Mouse (Mus musculus): Measurements from ENCODE around the gene Myl9.

Gene Myl9

DNA sequence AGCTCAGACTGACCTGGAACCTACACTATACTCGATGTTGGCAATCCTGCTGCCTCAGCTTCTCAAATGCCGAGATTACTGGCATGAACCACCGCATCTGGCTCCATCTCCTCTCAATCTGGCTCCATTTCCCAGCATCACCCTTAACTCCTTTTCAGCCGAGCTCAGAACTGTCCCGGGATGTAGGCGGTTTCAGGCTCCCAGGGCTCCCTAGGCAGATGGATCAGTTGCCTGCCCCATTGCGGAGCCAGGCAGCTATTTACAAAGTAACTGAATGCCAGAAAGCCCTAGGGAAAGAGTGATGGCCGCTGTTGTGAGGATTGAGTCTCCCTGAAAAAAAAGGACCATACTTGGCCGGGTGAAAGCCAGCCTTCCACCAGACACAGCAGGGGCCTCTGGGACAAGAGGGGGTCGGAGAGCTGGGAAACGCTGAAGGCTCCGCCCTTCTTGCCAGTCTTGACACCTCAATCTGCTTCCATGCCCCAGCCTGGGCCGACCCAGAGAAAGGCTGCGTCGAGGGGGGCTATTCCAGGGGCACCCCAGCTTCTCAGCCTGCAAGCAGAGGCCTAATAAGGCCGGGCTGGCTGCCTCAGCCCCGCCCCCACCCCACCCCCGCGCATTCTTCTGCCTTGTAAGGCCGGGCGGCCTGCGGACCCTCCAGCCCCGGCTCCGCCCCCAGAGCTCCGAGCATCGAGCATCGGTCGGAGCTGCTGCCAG lies at the start of gene Myl9:
TSS of gene Myl9 (plus strand) at position 683 of the 717 bp plus-strand sequence.
- CTCF ChIA-PET, result interaction anchor here in 3 of 4 experiments (0.5 to 1.7 kb wide), 14 partner anchors 9 to 771 kb away, joined by 3 to 10 read pairs (median 4); no protein-coding TSS in a partner anchor
- POLR2A ChIA-PET, result interaction anchor here in 2 of 4 experiments (0.6 to 2.0 kb wide), 14 partner anchors 8 to 1926 kb away, joined by 3 to 12 read pairs (median 4); partner anchors contain the start of genes 6430550D23Rik (in 1 of the 2), Ergic3 (in 1 of the 2), Rbl1 (in 1 of the 2) and Tgif2 (in 1 of the 2)

DNA sequence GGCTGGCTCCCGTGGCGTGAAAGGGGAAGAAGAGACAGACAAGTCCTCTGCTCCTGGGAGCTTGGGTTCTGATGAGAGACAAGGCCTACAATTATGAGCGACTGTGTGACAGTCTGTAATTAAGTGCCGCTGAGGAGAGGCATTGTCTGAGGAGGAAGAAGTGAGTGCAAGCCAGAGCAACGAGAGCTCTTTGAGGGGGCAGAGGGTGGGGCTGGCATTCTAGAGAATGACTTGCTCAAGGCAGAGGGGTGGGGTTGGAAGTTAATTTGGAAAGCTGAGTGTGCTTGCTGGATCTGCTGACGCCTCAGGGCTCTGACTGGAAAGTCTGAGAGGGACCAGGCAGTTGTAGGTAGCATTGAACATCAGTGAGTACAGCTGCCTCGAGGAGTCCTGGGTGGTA lies 48.9 kb upstream of the Myl9 start:
- CTCF ChIA-PET, result interaction anchor here in 2 of 4 experiments (0.8 to 1.0 kb wide), 2 partner anchors 38 to 114 kb away, joined by 3 read pairs; no protein-coding TSS in a partner anchor
- POLR2A ChIA-PET, result interaction anchor here (0.6 to 2.8 kb wide), 23 partner anchors 8 to 332 kb away, joined by 3 to 15 read pairs (median 3); partner anchors contain the start of gene Rab5if (in 1 of the 4)

DNA sequence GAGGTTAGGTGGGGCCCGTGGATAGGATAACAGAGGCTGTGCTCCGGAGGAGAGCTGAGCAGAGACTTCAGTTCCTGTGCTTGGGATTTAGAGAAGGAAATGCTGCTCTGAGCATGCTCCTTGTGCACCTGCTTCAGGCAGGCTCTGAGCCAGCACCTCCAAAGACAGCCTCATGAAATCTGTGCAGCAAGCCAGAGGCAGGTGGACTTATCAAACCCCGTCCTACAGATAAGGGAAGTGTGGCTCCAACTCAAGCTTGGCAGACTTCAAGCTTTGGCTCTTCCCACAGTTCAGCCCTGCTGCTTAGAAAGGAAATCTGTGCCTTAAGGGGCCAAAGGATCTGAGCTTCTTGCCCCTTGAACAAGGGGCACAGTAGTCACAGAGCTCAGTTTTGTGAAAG lies 48.3 kb upstream of the Myl9 start:
- ChIA-PET POLR2A (interaction anchor here in 2 of 4 experiments (0.7 to 2.8 kb wide), 16 partner anchors 9 to 332 kb away, joined by 3 to 15 read pairs (median 4); partner anchors contain the start of gene Rab5if (in 1 of the 2)), CTCF (interaction anchor here in 3 of 4 experiments (0.6 to 1.0 kb wide), 4 partner anchors 10 to 287 kb away, joined by 3 to 4 read pairs (median 3); no protein-coding TSS in a partner anchor)

DNA sequence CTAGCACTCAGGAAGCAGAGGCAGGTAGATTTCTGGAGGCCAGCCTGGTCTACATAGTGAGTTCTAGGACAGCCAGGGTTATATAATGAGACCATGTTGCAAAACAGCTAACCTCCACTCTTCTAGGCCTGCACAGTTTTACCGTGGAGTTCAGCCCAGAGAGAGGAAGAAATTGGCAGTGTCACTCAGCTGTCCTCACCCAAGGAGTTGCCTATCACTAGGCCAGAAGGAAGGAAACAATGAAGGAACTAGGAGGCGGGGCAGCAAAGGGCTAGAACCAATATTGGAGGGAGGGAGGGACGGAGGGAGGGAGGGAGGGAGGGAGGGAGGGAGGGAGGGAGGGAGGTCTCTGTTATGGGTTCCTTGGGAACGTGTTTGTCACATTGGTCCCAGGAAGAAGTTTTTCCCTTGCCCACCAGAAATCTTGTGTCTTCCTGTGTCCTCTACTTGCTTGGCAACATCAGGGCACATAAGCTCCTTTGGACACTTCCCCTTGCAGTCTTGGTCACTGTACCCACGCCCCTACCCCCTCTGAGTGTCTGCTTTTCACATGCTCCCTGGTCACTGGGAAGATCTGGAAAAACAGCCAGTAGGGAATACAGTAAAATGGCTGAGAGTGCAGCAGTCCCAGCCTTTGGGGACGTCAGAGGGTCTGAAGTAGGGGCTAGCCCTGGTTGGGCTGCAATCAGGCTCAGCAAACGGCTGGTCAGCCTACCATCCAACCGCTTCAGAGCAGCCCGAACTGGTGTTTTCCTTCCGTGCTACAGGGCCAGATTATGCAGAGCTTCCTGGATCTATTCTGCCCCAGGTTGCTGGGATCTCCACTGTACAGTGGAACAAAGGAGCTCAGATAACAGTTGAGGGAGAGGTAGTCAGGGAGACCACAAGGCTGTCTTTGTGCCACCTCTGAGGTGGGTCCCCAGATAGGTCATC lies 45.4 kb upstream of the Myl9 start:
- POLR2A ChIA-PET, result interaction anchor here (0.5 to 3.6 kb wide), 34 partner anchors 9 to 1424 kb away, joined by 3 to 38 read pairs (median 3); partner anchors contain the start of gene Myl9 (in 1 of the 4)
- CTCF ChIA-PET, result interaction anchor here in 3 of 4 experiments (0.5 to 1.7 kb wide), 7 partner anchors 9 to 214 kb away, joined by 3 to 5 read pairs (median 4); partner anchors contain the start of genes 4930518I15Rik (in 1 of the 3) and Myl9 (in 1 of the 3)

DNA sequence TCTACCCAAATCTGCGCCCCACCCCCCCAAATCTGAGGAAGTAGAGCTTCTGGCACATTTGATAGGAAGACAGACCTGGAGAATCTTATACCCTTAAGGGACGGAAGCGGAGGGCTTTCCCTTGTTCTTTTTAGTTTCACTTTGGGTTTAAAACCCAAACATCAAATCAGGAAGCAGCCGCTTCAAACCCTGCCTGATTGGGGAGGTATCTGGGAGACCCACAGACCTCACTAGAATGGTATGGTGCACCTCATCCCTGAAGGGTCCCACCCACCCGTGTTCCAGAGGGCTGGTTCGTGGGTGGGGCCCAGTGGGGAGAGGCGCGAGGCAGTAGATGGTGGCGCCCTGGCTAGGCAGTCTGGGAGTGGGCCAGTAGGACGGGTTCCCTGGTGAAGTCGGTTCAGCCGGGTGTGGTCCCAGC lies 44.7 kb upstream of the Myl9 start:
- CTCF ChIA-PET, result interaction anchor here in 2 of 4 experiments (0.5 to 1.7 kb wide), 6 partner anchors 10 to 182 kb away, joined by 3 to 14 read pairs (median 4); partner anchors contain the start of gene Myl9 (in 1 of the 2)
- POLR2A ChIA-PET, result interaction anchor here (0.5 to 3.6 kb wide), 32 partner anchors 9 to 1423 kb away, joined by 3 to 38 read pairs (median 4); partner anchors contain the start of gene Myl9 (in 1 of the 4)

DNA sequence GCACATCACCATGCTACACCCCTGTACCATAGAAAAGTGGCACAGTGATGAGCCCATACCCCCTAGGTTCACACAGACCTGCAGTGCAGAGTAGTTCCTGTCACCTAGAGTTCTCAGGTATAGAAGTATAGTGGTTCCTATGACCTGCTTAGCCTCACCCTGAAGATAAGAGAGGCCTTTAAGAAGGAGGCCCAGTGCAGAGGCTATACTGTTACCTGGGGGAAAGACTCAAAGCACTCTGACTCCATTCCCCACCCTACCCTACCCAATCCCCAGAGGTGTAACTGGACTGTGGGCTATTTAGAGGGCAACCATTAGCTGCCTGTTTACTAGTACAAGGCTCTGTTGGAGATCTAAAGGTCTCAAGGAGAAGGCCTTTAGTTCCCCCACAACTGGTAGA lies 43.6 kb upstream of the Myl9 start:
- ChIA-PET CTCF (interaction anchor here in 2 of 4 experiments (0.6 to 1.3 kb wide), 5 partner anchors 11 to 872 kb away, joined by 3 to 6 read pairs (median 4); no protein-coding TSS in a partner anchor), POLR2A (interaction anchor here in 2 of 4 experiments (0.6 to 3.6 kb wide), 12 partner anchors 11 to 259 kb away, joined by 3 to 38 read pairs (median 4); no protein-coding TSS in a partner anchor)

DNA sequence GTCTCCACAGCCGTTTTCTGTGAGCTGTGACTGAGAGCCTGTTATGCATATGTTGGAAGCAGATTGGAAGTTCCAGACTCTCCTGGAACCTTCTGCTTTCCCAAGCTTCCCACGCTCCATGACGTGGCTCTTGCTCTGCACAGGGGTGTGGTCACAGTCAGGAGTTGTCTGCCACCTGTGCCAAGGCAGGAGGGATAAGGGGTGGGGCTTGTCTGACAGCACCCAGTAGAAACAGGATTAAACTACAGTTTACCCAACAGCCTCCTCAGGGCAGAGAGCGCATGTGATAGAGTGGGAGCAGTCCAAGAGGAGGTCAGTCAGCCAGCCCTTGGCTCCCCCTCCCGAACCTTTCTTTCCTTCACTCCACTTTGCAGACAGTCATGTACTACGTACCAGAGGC lies 43.1 kb upstream of the Myl9 start:
- ChIA-PET CTCF (interaction anchor here in 1 of 4 experiments (0.6 to 1.3 kb wide), 3 partner anchors 11 to 871 kb away, joined by 3 to 5 read pairs (median 4); no protein-coding TSS in a partner anchor), POLR2A (interaction anchor here in 3 of 4 experiments (0.5 to 3.6 kb wide), 12 partner anchors 11 to 475 kb away, joined by 3 to 38 read pairs (median 4); no protein-coding TSS in a partner anchor)

DNA sequence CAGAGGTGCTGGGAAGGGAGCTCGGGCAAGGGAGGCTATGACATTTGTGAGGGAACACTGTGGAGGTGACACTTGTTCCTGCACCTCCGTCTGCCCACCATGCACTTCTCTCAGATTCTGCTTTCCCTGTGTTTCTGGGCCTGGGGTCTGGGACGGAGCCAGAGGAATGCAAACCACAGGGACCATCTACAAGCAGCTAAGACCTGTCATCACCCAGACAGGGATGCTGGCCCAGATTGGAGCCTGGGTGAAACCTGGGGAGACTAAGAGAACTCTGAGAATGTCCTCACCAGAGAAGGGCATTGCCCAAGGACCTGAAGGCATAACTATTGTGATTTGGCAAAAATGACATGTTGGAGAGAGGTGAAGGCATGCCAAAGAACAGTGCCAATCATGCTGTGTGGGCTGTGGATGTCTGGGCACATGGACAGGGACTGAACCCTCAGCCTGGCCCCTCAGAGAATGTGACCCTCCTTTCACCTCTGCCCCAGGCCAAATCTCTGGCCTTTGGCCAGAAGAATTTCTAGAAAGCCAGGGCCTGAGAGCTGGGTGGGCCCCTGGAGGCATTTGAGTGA lies 39.4 kb upstream of the Myl9 start:
- ChIA-PET POLR2A (interaction anchor here in 2 of 4 experiments (0.6 to 2.6 kb wide), 3 partner anchors 11 to 283 kb away, joined by 3 to 6 read pairs (median 4); no protein-coding TSS in a partner anchor), CTCF (no interaction called here)

DNA sequence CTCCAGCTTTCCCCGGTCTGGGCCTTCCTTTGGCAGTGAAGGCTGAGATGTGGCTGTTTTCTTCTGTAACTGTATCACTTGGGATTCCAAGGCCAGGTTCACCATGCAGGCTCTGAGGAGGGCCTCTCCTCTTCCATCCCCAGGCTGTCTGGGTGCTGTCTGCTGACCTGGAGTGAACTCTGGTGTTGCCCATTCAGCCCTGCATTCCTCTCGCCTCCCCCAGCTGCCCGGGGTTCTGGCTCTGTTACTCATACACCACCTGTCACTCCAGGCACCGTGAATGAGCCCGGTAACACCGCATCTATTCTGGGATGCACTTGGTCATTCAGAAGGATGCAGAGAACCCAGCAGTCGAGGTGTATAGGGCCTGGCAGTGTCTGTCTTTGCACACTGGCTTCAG lies 38.4 kb upstream of the Myl9 start:
- ChIA-PET CTCF (interaction anchor here in 1 of 4 experiments (0.7 kb wide), 1 partner anchor 868 kb away, joined by 3 read pairs; no protein-coding TSS in a partner anchor), POLR2A (interaction anchor here in 3 of 4 experiments (0.8 to 2.6 kb wide), 4 partner anchors 9 to 13 kb away, joined by 3 to 6 read pairs (median 4); no protein-coding TSS in a partner anchor)

DNA sequence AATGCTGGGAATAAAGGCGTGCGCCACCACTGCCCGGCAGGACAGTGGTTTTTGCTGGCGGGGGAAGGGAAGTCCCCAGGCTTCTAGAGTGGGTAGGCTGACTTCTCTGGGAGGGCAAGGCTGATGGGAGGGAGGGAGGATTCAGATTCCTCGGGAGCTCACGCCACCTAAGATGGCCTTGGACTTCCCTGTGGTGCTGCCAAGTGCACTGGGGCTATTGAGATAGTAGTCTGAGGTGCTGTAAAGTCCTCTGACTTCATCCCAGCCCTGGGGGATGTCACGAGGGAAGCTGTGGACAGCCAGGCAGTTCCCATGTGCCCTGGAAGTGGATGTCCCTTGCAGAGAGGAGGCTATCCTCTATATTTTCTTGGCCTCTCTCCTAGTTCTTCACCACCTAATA lies 37.2 kb upstream of the Myl9 start:
- CTCF ChIA-PET, result interaction anchor here in 1 of 4 experiments (1.4 kb wide), 1 partner anchor 18 kb away, joined by 3 read pairs; no protein-coding TSS in a partner anchor
- POLR2A ChIA-PET, result interaction anchor here in 2 of 4 experiments (1.2 to 2.6 kb wide), 3 partner anchors 11 to 13 kb away, joined by 3 to 6 read pairs (median 4); no protein-coding TSS in a partner anchor

DNA sequence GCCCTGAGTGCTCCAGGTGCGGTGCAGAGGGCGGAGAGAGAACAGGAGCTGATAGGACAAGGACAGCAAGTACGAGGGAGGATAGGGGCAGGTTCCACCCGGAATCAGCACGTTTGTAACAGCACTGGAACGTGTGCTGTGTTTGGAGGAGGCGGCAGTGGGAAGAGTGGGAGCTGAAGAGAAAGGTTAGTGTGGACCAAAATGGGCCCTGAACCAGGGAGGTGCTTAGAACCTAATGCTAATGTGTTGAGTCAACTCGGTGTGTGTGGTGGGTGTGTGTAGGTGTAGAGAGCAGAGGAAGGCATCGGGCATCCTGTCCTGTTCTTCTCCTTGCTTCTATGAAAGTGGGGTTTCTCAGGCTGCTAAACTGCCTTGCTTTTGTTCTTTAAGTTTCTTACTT lies 34.0 kb upstream of the Myl9 start:
- ChIA-PET CTCF (no interaction called here), POLR2A (interaction anchor here in 3 of 4 experiments (1.0 to 2.1 kb wide), 5 partner anchors 8 to 17 kb away, joined by 4 to 7 read pairs (median 5); no protein-coding TSS in a partner anchor)

DNA sequence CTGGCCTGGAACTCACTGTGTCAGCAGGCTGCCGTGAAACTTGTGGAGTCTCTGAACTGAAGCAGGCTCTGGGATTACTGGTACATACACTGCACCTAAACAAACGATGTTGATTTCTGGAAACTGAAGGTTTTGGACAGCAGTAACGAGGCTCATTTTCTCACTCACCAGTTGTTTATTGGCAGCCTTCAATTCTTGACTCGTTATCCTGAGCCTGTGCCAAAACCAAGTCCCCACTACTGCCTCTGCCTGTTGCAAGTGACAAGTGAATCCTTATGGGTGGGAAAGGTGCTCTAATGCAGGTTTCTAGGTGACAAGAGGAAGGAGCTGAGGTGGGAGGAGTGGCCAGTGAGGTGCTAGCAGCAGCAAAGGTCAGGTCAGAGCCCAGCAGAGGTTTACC lies 33.2 kb upstream of the Myl9 start:
- POLR2A ChIA-PET, result interaction anchor here in 1 of 4 experiments (0.9 to 2.1 kb wide), 2 partner anchors 18 to 22 kb away, joined by 3 to 7 read pairs; no protein-coding TSS in a partner anchor
- CTCF ChIA-PET, result interaction anchor here in 2 of 4 experiments (0.6 to 1.8 kb wide), 2 partner anchors 19 to 47 kb away, joined by 5 read pairs; no protein-coding TSS in a partner anchor

DNA sequence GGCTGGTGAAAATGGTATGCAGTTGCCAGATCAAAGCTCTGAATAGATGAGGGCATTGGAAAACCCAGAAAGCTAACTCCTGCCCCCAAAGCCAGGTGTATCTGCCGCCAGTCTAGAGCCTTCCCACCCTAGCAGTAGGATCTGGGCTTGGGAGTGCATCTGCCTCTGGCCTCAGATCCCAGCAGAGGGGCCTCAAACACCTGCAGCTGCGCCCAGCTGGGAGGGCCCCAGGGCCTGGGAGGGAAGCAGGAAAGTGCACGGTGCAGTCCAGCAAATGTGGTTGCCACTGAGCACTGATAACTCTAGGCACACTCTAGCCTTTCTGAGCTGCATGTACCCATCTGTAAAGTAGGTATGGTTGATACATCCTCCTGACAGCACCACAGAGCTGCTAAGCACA lies 32.0 kb upstream of the Myl9 start:
- CTCF ChIA-PET, result interaction anchor here in 2 of 4 experiments (0.6 to 1.8 kb wide), 2 partner anchors 17 to 20 kb away, joined by 5 to 9 read pairs; no protein-coding TSS in a partner anchor
- POLR2A ChIA-PET, result interaction anchor here in 2 of 4 experiments (0.9 to 1.3 kb wide), 4 partner anchors 11 to 22 kb away, joined by 3 to 4 read pairs (median 3); no protein-coding TSS in a partner anchor

DNA sequence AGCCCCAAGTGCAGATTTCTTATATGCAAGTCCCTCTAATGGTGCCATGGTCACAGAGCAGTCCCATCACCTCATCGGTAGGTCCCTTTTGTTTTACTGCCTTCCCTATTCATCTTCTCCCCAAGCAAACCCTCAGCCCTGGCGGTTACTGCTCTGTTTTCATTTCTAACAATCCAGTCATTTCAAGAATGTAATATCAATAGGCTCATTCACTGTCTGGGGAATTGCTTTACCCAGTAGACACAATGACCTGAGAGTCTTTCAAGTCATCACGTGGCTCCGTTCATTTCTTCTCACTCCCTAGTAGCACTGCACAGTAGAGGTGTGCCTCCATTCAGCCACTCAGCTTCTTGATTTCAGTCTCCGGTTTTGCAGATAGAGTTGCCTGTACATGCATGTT lies 30.8 kb upstream of the Myl9 start:
- POLR2A ChIA-PET, result interaction anchor here in 2 of 4 experiments (1.0 to 1.4 kb wide), 3 partner anchors 14 to 15 kb away, joined by 3 read pairs; no protein-coding TSS in a partner anchor
- CTCF ChIA-PET, result no interaction called here

DNA sequence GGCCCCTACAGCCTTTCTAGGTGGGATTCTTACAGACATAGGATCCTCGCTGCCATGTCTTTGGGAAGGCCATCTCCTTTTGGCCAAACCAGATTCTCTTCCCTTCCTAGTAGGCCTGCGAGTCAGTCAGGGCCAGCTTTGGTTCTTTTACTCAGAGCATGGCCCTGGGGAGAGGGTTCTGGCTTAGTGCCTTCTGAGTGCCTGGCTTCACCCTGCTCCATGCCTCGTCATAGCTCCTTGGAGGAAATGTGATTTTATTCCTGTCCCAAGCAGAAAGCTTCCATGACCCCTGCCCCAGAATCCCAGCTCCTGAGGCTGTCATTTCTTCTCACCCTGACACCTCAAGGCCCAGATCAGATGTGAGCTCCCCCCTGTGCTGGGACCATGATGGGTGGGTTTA lies 27.9 kb upstream of the Myl9 start:
- ChIA-PET CTCF (interaction anchor here in 1 of 4 experiments (0.5 kb wide), 1 partner anchor 567 kb away, joined by 3 read pairs; no protein-coding TSS in a partner anchor), POLR2A (interaction anchor here in 2 of 4 experiments (0.8 to 1.7 kb wide), 5 partner anchors 16 to 30 kb away, joined by 3 to 5 read pairs (median 3); no protein-coding TSS in a partner anchor)

DNA sequence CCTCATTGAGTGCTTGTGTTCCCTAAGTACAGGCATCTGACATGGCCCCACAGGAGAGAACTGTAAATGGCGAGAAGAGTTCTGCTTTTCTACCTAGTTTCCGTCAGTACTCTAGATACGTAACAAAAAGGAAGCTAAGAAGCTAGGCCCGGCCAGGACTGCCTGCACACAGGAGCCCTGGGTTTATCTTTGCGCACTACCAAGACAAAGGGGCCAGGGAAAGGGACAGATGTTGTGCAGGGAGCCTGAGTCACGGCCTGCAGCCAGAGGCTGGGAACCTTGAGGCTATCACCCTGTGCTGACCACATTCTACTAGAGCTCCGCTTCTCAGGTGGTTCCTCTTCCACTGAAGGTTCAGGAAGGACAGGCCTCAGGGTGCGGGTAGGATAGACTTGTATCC lies 25.5 kb upstream of the Myl9 start:
- POLR2A ChIA-PET, result interaction anchor here in 3 of 4 experiments (0.6 to 1.4 kb wide), 4 partner anchors 9 to 341 kb away, joined by 3 to 15 read pairs (median 5); no protein-coding TSS in a partner anchor
- CTCF ChIA-PET, result no interaction called here

DNA sequence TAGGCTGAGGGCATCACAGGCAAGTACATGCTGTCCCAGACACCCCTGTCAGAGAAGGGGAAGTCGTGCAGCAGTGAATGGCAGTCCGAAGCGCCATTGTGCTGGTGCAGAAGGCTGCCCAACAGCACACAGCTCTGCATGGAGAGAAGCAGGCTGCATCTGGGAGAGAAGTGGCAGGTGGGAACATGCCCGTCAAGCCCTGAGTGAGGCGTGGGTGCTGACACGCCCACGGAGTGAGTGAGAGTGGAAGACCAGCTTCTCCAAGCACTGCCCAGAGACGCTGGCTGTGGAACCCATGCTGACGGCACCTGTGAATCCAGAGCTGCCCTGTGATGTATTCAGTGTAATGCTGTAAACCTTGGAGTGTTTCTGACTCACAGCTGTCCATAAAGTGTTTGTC lies 18.3 kb upstream of the Myl9 start:
- ChIA-PET CTCF (no interaction called here), POLR2A (interaction anchor here in 1 of 4 experiments (1.0 kb wide), 1 partner anchor 393 kb away, joined by 5 read pairs; no protein-coding TSS in a partner anchor)
